Mouse (Mus musculus) left cerebral cortex, adult 2 months (tissue): ENCODE measurements at regions not wholly inside any gene's neighbourhood (a gene's known extent, or its start where the extent isn't known, plus 50 kb on each side); places are given as distances from the start of the nearest gene placed in this dataset.
A peak's percentile ranks its signal among the peaks of the same experiment; 100 is the strongest.

Source experiments
- DNase-seq, 2 experiments: peaks; one replicate each; pipeline ENCODE4 v3.0.0; 2021 to 2022; ENCODE audit warnings: low spot score in 2 of 2, mixed read lengths in 1 of 2; ENCODE audit errors: extremely low spot score in 1 of 2
- H3K27ac ChIP-seq: fragments of 200-600 bp; 2 replicates; pipeline ENCODE4 v1.8.1; 2022
- H3K4me3 ChIP-seq: fragments of 200-600 bp; 2 replicates; pipeline ENCODE4 v1.8.1; 2022
- CTCF ChIP-seq: fragments of 200-600 bp; IDR thresholded peaks from 2 replicates; pipeline ENCODE4 v1.8.1; 2022; ENCODE audit warnings: antibody characterized with exemption, mild to moderate bottlenecking, moderate library complexity
- intact Hi-C: fragments of 180-260 bp; cut with DNase I; formaldehyde crosslinking; loops from one replicate; pipeline ENCODE4 v1.15.1; 2025

DNA sequence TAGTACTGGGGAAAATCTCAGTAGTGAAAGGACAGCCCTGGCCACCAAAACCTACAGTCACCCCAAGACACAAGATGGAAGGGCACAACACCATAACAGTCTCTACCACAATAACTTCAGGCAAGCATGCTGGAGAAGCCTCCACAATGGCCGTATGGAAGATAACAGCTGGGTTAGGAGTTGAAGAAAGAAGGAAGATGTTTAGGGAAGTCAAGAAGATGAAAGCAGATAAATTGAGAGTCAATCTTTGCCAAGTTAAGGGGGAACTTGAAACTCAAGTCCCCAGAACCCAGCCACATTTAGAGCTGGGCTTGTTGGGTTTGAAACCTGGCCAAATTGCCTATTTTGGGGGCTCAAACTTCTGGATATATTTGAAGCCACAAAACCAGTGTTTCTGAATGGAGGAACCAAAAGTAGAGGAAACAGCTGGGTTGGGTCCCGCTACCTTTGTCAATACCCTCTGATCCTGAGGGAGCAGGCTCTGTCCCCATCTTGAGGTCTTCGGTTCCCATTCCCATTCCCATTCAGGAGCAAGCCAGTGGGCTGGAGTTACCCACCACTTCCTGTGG, 147.8 kb downstream of the Cdc5l start:
- intact Hi-C loops: no loop called here

DNA sequence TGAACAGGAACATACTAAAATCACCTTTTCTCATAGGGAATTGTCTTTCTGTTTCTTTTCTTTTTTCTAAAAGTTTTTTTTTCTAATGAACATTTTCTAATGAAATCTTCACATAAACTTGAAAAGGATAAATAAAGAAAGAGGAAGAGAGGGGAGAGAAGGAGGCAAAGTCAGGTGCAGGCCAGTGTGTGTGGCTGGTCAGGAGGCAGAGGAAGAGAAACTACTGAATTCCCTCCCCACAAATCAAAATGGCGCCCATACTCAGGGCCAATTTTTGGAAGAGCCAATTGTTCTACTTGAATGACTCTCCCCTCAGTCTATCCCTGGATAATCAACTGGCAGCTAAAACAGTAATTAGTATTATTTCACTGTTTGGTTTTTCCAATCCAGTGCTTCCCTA, 152.0 kb downstream of the Cdc5l start:
- intact Hi-C loops: no loop called here
- no peak for DNase-seq
- H3K4me3 ChIP-seq: no peak overlapping the region
- no peak overlapping the region for H3K27ac ChIP-seq
- no peak for TF ChIP-seq CTCF

More for the DNA sequence above, 147.8 kb downstream of the Cdc5l start:
- no peak for TF ChIP-seq CTCF
- Histone ChIP-seq H3K4me3 (no peak overlapping the region), H3K27ac (no peak overlapping the region)
- DNase-seq: no peak

DNA sequence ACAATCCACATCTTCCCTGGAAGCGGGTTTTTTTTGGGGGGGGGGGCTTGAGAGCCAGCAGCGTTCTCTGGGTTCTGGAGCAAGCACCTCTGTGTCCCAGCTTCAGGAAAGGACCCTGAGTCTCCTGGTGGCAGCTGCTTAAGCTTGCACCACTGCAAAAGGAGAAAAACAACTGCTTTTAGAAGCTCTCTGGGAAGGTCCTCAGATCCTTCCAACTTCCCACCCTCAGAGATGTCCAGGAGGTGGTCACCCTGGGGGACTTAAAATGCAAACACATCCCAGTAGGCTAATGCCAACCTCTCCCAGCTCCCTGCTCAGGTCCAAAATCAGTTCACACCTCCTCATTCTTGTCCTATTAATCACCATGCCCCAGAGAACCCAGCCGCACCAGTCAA, 153.7 kb downstream of the Cdc5l start:
- no peak overlapping the region for H3K27ac ChIP-seq
- TF ChIP-seq CTCF: no peak
- intact Hi-C loops: no loop called here
- no peak overlapping the region for H3K4me3 ChIP-seq
- no peak for DNase-seq

DNA sequence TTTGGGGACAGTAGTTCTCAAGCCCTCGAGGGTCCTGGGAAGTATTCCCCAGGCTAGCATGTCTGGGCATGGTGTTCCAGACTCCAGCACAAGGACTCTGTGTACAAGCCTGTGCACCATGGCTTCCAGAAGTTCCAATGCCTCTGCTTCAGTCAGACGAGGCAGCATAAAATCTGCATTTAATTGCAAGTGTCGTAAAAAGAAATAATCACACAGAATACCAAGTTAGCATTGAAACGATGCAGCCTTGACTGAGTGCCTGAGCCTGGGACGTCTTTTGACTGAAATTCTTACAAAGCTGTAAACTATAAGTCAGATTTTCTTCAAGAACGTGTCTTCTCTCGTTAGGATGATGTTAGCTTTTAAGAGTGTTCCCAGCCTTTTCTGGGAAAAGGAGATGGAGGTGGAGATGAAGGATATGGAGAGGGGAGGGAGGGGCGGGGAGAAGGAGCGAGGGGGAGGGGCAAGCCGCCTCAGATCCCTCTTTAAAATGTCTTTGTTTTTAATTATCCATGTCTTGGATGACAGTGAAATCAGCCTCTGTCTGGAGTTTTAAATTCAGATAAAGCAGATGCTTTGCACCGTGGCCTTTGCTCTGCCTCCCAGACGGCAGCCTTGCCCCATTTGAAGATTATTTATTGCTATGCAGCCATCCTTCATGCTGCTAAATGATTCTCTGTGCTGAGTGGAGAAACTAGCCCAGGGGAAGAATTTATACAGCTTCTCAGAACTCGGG, 154.3 kb downstream of the Cdc5l start:
- no peak overlapping the region for H3K27ac ChIP-seq
- DNase-seq: no peak
- intact Hi-C loops: no loop called here
- TF ChIP-seq CTCF: no peak
- no peak overlapping the region for H3K4me3 ChIP-seq

DNA sequence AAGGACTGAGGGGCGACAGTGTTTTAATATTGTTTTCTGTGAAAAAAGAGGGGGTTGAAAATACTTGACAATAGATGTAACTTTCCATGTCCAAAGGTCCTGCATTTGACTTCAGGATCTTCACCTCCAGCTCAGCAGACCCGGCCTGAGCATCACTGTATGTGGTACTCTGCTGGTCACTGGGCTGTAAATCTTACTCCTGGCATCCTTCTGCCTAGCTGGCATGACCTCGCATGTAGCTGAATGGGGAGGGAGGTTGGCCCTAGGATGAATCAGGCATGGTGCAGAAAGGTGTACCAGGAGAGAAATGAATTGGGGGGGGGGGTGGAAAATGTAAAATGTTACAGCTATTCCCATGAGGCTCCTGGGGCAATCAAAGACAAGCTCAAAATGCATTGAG, 156.0 kb downstream of the Cdc5l start:
- Histone ChIP-seq H3K27ac (no peak overlapping the region), H3K4me3 (no peak overlapping the region)
- intact Hi-C loops: no loop called here
- DNase-seq: no peak
- TF ChIP-seq CTCF: no peak

- H3K4me3 ChIP-seq: no peak overlapping the region
- TF ChIP-seq CTCF: no peak
- DNase-seq: no peak
- no peak overlapping the region for H3K27ac ChIP-seq
- intact Hi-C loops: no loop called here
These were observed 156.7 kb downstream of the Cdc5l start for GRCm38 (mm10) chr17:45276686-45277405.

DNA sequence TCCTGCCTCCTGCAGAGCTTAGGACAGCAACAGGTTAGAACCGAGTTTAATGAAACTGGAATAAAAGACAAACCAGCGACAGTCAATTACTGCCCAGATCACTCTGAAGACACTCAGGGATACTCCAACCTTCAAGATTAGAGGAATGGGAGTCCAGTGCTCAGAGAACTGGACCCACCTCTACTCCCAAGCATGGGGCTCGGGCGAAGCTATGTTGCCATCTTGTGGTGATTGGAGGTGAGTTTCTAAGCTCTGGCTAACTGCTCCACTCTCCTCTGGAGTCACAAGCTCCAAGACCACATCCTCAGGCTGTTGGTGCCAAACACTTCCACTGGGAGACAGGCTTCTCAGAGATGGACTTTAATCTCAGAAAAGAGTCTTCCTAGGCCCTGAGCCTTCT, 158.6 kb downstream of the Cdc5l start:
- intact Hi-C loops: no loop called here
- no peak overlapping the region for H3K4me3 ChIP-seq
- H3K27ac ChIP-seq: no peak overlapping the region
- TF ChIP-seq CTCF: peak; percentile 26
- DNase-seq: no peak

DNA sequence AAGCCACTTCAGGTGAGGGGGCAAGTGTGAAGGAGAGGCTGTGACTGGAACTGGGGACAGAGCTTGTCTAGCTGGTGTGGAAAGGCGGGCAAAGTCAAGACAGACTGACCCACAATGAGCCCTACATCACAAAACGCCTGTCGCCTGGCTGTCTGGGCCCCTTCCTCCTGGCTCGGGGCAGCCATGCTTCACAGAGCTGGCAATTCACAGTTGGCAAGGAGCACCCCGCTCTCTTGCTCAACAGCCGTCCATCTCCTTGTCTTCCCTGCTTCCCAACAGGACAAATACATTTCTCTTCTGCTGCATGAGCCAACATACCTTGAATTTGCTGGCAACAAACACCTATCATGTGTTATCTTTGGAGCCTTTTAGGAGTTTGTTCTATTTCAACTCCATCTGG, 166.8 kb downstream of the Cdc5l start:
- Histone ChIP-seq H3K27ac (no peak overlapping the region), H3K4me3 (no peak overlapping the region)
- no peak for DNase-seq
- no peak for TF ChIP-seq CTCF
- intact Hi-C loops: no loop called here

DNA sequence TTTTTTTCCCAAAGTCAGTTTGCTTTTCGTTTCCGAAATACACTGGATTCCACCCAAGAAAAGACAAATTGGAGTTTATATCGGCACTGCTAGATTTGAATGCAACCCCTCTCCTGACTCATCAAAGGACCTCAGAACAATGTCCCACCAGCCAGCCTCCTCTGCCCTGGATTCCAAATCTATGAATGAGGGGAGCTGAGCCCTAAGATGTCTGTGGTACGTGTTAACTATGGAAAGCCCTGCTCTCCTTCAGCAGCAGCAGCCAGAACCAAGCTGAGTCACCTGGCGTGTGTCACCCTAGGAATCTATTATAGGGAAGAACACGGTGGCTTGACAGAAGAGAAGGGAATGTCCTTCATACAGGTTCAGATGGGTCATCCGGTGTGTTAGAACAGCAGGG, 167.9 kb downstream of the Cdc5l start:
- no peak for DNase-seq
- no peak overlapping the region for H3K27ac ChIP-seq
- H3K4me3 ChIP-seq: no peak overlapping the region
- intact Hi-C loops: no loop called here
- no peak for TF ChIP-seq CTCF

DNA sequence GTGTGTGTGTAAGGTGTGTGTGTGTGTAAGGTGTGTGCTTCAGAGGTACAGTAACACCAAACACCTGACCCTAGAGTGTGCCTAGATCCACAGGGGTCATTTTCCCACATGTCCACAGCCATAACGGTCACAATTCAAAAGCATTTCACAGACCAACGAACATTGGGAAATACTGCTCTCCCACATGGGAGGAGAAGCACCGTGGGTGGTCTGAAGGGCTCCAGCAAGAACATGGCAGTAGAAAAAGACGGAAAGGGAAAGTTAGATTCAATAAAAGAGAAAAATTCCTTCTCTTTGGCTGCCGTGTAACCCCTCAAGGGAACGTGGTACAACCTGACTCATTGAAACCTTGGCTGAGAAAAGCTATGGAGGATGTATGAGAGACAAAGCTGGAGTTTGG, 169.1 kb downstream of the Cdc5l start:
- H3K4me3 ChIP-seq: no peak overlapping the region
- no peak for DNase-seq
- intact Hi-C loops: no loop called here
- no peak overlapping the region for H3K27ac ChIP-seq
- TF ChIP-seq CTCF: no peak

GRCm38 (mm10) chr17:45260421-45260820, 173.1 kb downstream of the Cdc5l start:
- intact Hi-C loops: no loop called here
- Histone ChIP-seq H3K27ac (no peak overlapping the region), H3K4me3 (no peak overlapping the region)
- DNase-seq: no peak
- no peak for TF ChIP-seq CTCF

DNA sequence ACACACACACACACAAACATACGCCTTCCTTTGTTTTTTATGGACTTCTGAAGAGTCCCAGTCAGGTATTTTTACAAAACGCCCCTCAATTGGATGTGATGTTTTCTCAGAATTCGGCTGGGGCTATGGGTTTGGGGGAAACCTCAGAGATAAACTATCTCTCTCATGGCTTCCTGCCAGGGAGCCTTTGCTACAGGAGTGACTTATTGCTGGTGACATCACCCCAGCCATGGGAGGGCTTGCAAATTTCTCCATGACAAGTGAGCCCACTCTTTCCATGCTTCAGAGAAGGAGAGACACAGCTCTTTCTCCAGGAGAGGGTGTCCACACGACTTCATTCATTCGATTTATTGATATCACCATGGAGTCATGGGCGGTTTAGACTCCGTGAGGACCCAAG, 175.5 kb downstream of the Cdc5l start:
- DNase-seq: no peak
- Histone ChIP-seq H3K4me3 (no peak overlapping the region), H3K27ac (no peak overlapping the region)
- no peak for TF ChIP-seq CTCF
- intact Hi-C loops: loop anchor here (10.0 kb wide), 1 partner anchor 733 kb away; no protein-coding TSS in a partner anchor
